Mouse (Mus musculus) embryonic facial prominence, embryonic 14.5 days (tissue): ENCODE measurements around the gene Robo1. TPM values are rescaled to one million over a fixed set of nuclear protein-coding genes. Genes with fewer than 3 reads are reported as not detected.

Source experiments
- ATAC-seq: fragments of 200-750 bp; cut with Nextera tagmentation; 2 replicates; pipeline ENCODE4 v1.8.0; 2017; ENCODE audit warnings: low read depth, moderate number of reproducible peaks, moderate TSS enrichment
- DNase-seq: peaks from one replicate; pipeline ENCODE4 v3.0.0-alpha.2; 2015; ENCODE audit warnings: low spot score
- H3K27ac ChIP-seq: fragments of 300-500 bp; sonication (generic); replicated peaks from 2 replicates; pipeline ENCODE4 v1.5.1; 2014; ENCODE audit warnings: low read depth, mild to moderate bottlenecking, low read length, moderate library complexity
- H3K27me3 ChIP-seq: fragments of 300-500 bp; sonication (generic); replicated peaks from 2 replicates; pipeline ENCODE4 v1.6.1; 2014; ENCODE audit warnings: low read length; ENCODE audit not compliant: control insufficient read depth, insufficient read depth
- H3K36me3 ChIP-seq: fragments of 300-500 bp; sonication (generic); 2 replicates; pipeline ENCODE4 v1.6.1; 2014; ENCODE audit warnings: low read length, mixed read lengths; ENCODE audit not compliant: control insufficient read depth, insufficient read depth
- H3K4me1 ChIP-seq: fragments of 300-500 bp; sonication (generic); 2 replicates; pipeline ENCODE4 v1.6.1; 2014; ENCODE audit warnings: antibody characterized with exemption, low read length; ENCODE audit not compliant: control insufficient read depth, insufficient read depth
- H3K4me2 ChIP-seq: fragments of 300-500 bp; sonication (generic); 2 replicates; pipeline ENCODE4 v1.6.1; 2014; ENCODE audit warnings: low read depth, mild to moderate bottlenecking, low read length, moderate library complexity, mixed read lengths
- H3K4me3 ChIP-seq: fragments of 300-500 bp; sonication (generic); 2 replicates; pipeline ENCODE4 v1.5.1; 2014; ENCODE audit warnings: low read depth, mild to moderate bottlenecking, low read length
- H3K9ac ChIP-seq: fragments of 300-500 bp; sonication (generic); 2 replicates; pipeline ENCODE4 v1.6.1; 2014; ENCODE audit warnings: low read depth, mild to moderate bottlenecking, low read length, moderate library complexity, mixed read lengths
- H3K9me3 ChIP-seq: fragments of 300-500 bp; sonication (generic); 2 replicates; pipeline ENCODE4 v1.6.1; 2016; ENCODE audit warnings: low read length; ENCODE audit not compliant: control insufficient read depth
- WGBS: fragments of 180-500 bp; shearing (Covaris S2); extraction: QIAGEN DNeasy Blood & Tissue Kit; methylation state at CpG from one replicate; pipeline ENCODE4 v1.1.7; 2014; 5-methylcytosine and 5-hydroxymethylcytosine counted together
- polyA plus RNA-seq: library from polyadenylated mRNA; unstranded; fragments of >200 nt; fragmentation: Nextera tagmentation; extraction: Ambion mirVana; gene quantifications from 2 replicates; pipeline ENCODE4 v1.2.1, GENCODE M21; 2014

Gene Robo1
- polyA plus RNA-seq, 1 experiment from 2014 or later = 32.6 TPM

GRCm38 (mm10) chr16:72944403-72944802, 636.3 kb downstream of the Robo1 start:
- H3K4me2 ChIP-seq = no peak overlapping the region
- no peaks in the 10 kb centered on the region for H3K27me3 ChIP-seq
- DNase-seq (no peak), ATAC-seq (no peak)
- H3K9me3 ChIP-seq = no peaks in the 10 kb centered on the region
- no peaks in the 10 kb centered on the region for H3K36me3 ChIP-seq
- H3K4me3 ChIP-seq = no peak overlapping the region
- H3K9ac ChIP-seq = no peak overlapping the region
- no peaks in the 10 kb centered on the region for H3K4me1 ChIP-seq
- H3K27ac ChIP-seq = no peak overlapping the region
- 80% methylated on average over 4 of the region's 4 CpGs for WGBS

- WGBS = 78% methylated on average over 6 of the region's 6 CpGs
- ATAC-seq = no peak
- Histone ChIP-seq H3K4me2 (no peak overlapping the region), H3K27me3 (no peaks in the 10 kb centered on the region), H3K4me1 (no peaks in the 10 kb centered on the region), H3K27ac (no peak overlapping the region), H3K9ac (no peak overlapping the region), H3K4me3 (no peak overlapping the region), H3K9me3 (no peaks in the 10 kb centered on the region), H3K36me3 (no peaks in the 10 kb centered on the region)
- DNase-seq = no peak
Measured at GRCm38 (mm10) chr16:72951969-72952368, 643.9 kb downstream of the Robo1 start.

- Histone ChIP-seq H3K4me1 (no peaks in the 10 kb centered on the region), H3K9ac (no peak overlapping the region), H3K9me3 (0 out of 2 replicates have a peak, but pooled peaks cover 7% of the 10 kb centered on the region), H3K27me3 (no peaks in the 10 kb centered on the region), H3K4me3 (no peak overlapping the region), H3K36me3 (peaks cover 21% of the 10 kb centered on the region), H3K27ac (no peak overlapping the region), H3K4me2 (no peak overlapping the region)
- DNase-seq (no peak), ATAC-seq (no peak)
- 75% methylated on average over 11 of the region's 11 CpGs for WGBS
Measured at GRCm38 (mm10) chr16:72959018-72959702, 651.1 kb downstream of the Robo1 start.

- Histone ChIP-seq H3K4me1 (no peaks in the 10 kb centered on the region), H3K27me3 (no peaks in the 10 kb centered on the region), H3K4me3 (no peak overlapping the region), H3K27ac (no peak overlapping the region), H3K36me3 (peaks cover 21% of the 10 kb centered on the region), H3K9me3 (0 out of 2 replicates have a peak, but pooled peaks cover 7% of the 10 kb centered on the region), H3K4me2 (no peak overlapping the region), H3K9ac (no peak overlapping the region)
- DNase-seq = no peak
- ATAC-seq = no peak
- WGBS = 90% methylated on average over 6 of the region's 6 CpGs
Measured at GRCm38 (mm10) chr16:72959823-72960222, 651.7 kb downstream of the Robo1 start.

- WGBS = 96% methylated on average over 3 of the region's 3 CpGs
- Histone ChIP-seq H3K4me2 (no peak overlapping the region), H3K9me3 (0 out of 2 replicates have a peak, but pooled peaks cover 7% of the 10 kb centered on the region), H3K4me3 (no peak overlapping the region), H3K27me3 (no peaks in the 10 kb centered on the region), H3K36me3 (peaks cover 21% of the 10 kb centered on the region), H3K27ac (no peak overlapping the region), H3K4me1 (no peaks in the 10 kb centered on the region), H3K9ac (no peak overlapping the region)
- ATAC-seq (no peak), DNase-seq (no peak)
Measured at GRCm38 (mm10) chr16:72963782-72964181, 655.7 kb downstream of the Robo1 start.

- 0 out of 2 replicates have a peak, but pooled peaks cover 7% of the 10 kb centered on the region for H3K9me3 ChIP-seq
- ATAC-seq = no peak
- WGBS = 82% methylated on average over 7 of the region's 7 CpGs
- no peak overlapping the region for H3K4me3 ChIP-seq
- no peak overlapping the region for H3K27ac ChIP-seq
- H3K4me1 ChIP-seq = no peaks in the 10 kb centered on the region
- peaks cover 17% of the 10 kb centered on the region for H3K36me3 ChIP-seq
- H3K4me2 ChIP-seq = no peak overlapping the region
- H3K9ac ChIP-seq = no peak overlapping the region
- no peak for DNase-seq
- no peaks in the 10 kb centered on the region for H3K27me3 ChIP-seq
Measured at GRCm38 (mm10) chr16:72967509-72967908, 659.4 kb downstream of the Robo1 start.

GRCm38 (mm10) chr16:72969990-72970389, 661.9 kb downstream of the Robo1 start:
- DNase-seq (no peak), ATAC-seq (no peak)
- H3K36me3 ChIP-seq = peaks cover 20% of the 10 kb centered on the region
- H3K9ac ChIP-seq = no peak overlapping the region
- no peaks in the 10 kb centered on the region for H3K9me3 ChIP-seq
- 53% methylated on average over 7 of the region's 7 CpGs for WGBS
- H3K4me1 ChIP-seq = no peaks in the 10 kb centered on the region
- H3K27me3 ChIP-seq = no peaks in the 10 kb centered on the region
- no peak overlapping the region for H3K4me3 ChIP-seq
- no peak overlapping the region; the same call in 1 of the 2 replicates for H3K27ac ChIP-seq
- H3K4me2 ChIP-seq = peak overlapping the region; percentile 6; the same call in 1 of the 2 replicates

GRCm38 (mm10) chr16:72973685-72974084, 665.6 kb downstream of the Robo1 start:
- no peak for ATAC-seq
- H3K4me3 ChIP-seq = no peak overlapping the region
- H3K27ac ChIP-seq = no peak overlapping the region
- H3K4me2 ChIP-seq = no peak overlapping the region
- WGBS = 78% methylated on average over 6 of the region's 6 CpGs
- H3K9me3 ChIP-seq = no peaks in the 10 kb centered on the region
- H3K36me3 ChIP-seq = peaks cover 30% of the 10 kb centered on the region
- no peak overlapping the region for H3K9ac ChIP-seq
- no peaks in the 10 kb centered on the region for H3K4me1 ChIP-seq
- no peaks in the 10 kb centered on the region for H3K27me3 ChIP-seq
- no peak for DNase-seq

GRCm38 (mm10) chr16:72974681-72975080, 666.6 kb downstream of the Robo1 start:
- H3K4me3 ChIP-seq = no peak overlapping the region
- no peak overlapping the region for H3K27ac ChIP-seq
- WGBS = 89% methylated on average over 4 of the region's 4 CpGs
- no peaks in the 10 kb centered on the region for H3K27me3 ChIP-seq
- no peaks in the 10 kb centered on the region for H3K4me1 ChIP-seq
- H3K36me3 ChIP-seq = peaks cover 30% of the 10 kb centered on the region
- H3K9me3 ChIP-seq = no peaks in the 10 kb centered on the region
- no peak overlapping the region for H3K9ac ChIP-seq
- DNase-seq (no peak), ATAC-seq (no peak)
- no peak overlapping the region for H3K4me2 ChIP-seq
